Mouse (Mus musculus): ENCODE data around the gene Dxo. TPM values are rescaled to one million over a fixed set of nuclear protein-coding genes. Genes with fewer than 3 reads are reported as not detected.

The Dxo gene
- polyA plus RNA-seq, 1 experiment from 2014 or later: 62.1 TPM

DNA sequence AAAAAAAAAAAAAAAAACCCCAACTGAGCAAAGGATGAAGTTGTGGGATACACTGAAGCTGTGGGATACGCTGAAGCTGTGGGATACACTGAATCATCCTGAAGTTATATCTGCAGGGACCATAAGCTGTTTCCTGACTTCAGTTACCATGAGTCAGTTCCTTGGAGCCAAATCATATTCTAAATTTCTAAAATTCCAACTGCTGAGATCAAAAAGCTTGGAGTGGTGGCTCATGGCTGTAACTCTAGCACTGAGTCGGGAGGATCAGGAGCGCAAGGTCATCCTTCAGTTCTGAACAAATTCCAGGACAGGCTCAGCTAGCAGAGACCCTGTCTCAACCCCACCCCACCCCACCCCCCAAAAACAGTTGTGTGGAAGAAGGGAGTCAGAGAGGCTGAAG lies 48.8 kb downstream of the Dxo start:
- 54% methylated on average over 3 of the region's 3 CpGs for WGBS
- H3K9ac ChIP-seq: no peak overlapping the region
- no peak overlapping the region for H3K4me2 ChIP-seq
- ATAC-seq (ENCODE audit: insufficient number of reproducible peaks, low FRiP score, low TSS enrichment, low read depth): no peak
- H3K4me1 ChIP-seq: peaks cover 5% of the 10 kb centered on the region; the same call in 1 of the 2 replicates
- no peak overlapping the region for H3K4me3 ChIP-seq
- H3K9me3 ChIP-seq: no peaks in the 10 kb centered on the region
- peaks cover 5% of the 10 kb centered on the region for H3K27me3 ChIP-seq
- no peak overlapping the region for H3K27ac ChIP-seq
- H3K36me3 ChIP-seq: no peaks in the 10 kb centered on the region

- WGBS: 87% methylated on average over 5 of the region's 5 CpGs
- ATAC-seq (ENCODE audit: insufficient number of reproducible peaks, low FRiP score, low TSS enrichment, low read depth): no peak
These were observed 51.1 kb downstream of the Dxo start for GRCm38 (mm10) chr17:34887942-34888341.

More at GRCm38 (mm10) chr17:34887942-34888341, 51.1 kb downstream of the Dxo start:
- H3K4me1 ChIP-seq: 0 out of 2 replicates have a peak, but pooled peaks cover 5% of the 10 kb centered on the region
- H3K9ac ChIP-seq: no peak overlapping the region
- no peak overlapping the region for H3K4me3 ChIP-seq
- H3K4me2 ChIP-seq: no peak overlapping the region
- H3K36me3 ChIP-seq: no peaks in the 10 kb centered on the region
- no peaks in the 10 kb centered on the region for H3K9me3 ChIP-seq
- no peak overlapping the region for H3K27ac ChIP-seq
- H3K27me3 ChIP-seq: no peaks in the 10 kb centered on the region

Small RNA genes within 50 kb of the gene (microRNA-seq; reads per million reads assigned to microRNA genes)
- not detected for gene Mir6970
- gene Mir6971: 0.82 reads per million
- not detected for gene Mir6972

Other genes with a start within 250 kb of the Dxo start
- 7.2 and 10.1 TPM in 2 replicates for gene Gpsm3, start 247.2 kb upstream of the Dxo start, polyA plus RNA-seq (2015; fragmentation: Nextera tagmentation; extraction: Ambion mirVana)
- gene Pbx2, start 245.8 kb upstream of the Dxo start, polyA plus RNA-seq (2015; fragmentation: Nextera tagmentation; extraction: Ambion mirVana): 9.6 and 9.8 TPM in 2 replicates
- 2.0 and 2.5 TPM in 2 replicates for gene Ager, start 239.2 kb upstream of the Dxo start, polyA plus RNA-seq (2015; fragmentation: Nextera tagmentation; extraction: Ambion mirVana)
- gene Rnf5, start 233.3 kb upstream of the Dxo start, polyA plus RNA-seq (2015; fragmentation: Nextera tagmentation; extraction: Ambion mirVana): 107 and 111 TPM in 2 replicates
- gene Agpat1, start 232.8 kb upstream of the Dxo start, polyA plus RNA-seq (2015; fragmentation: Nextera tagmentation; extraction: Ambion mirVana): 45.8 and 50.6 TPM in 2 replicates
- 8.3 and 13.4 TPM in 2 replicates for gene Egfl8, start 221.0 kb upstream of the Dxo start, polyA plus RNA-seq (2015; fragmentation: Nextera tagmentation; extraction: Ambion mirVana)
- 26.8 and 29.9 TPM in 2 replicates for gene Ppt2, start 208.5 kb upstream of the Dxo start, polyA plus RNA-seq (2015; fragmentation: Nextera tagmentation; extraction: Ambion mirVana)
- gene Prrt1, start 207.5 kb upstream of the Dxo start, polyA plus RNA-seq (2015; fragmentation: Nextera tagmentation; extraction: Ambion mirVana): 0.46 and 0.60 TPM in 2 replicates
- 15.5 and 17.1 TPM in 2 replicates for gene Fkbpl, start 192.3 kb upstream of the Dxo start, polyA plus RNA-seq (2015; fragmentation: Nextera tagmentation; extraction: Ambion mirVana)
- gene Atf6b, start 189.9 kb upstream of the Dxo start, polyA plus RNA-seq (2015; fragmentation: Nextera tagmentation; extraction: Ambion mirVana): 85.4 and 88.3 TPM in 2 replicates
- gene Tnxb, start 166.5 kb upstream of the Dxo start, polyA plus RNA-seq (2015; fragmentation: Nextera tagmentation; extraction: Ambion mirVana): 1.9 and 4.2 TPM in 2 replicates
- gene C4b, start 93.1 kb upstream of the Dxo start, polyA plus RNA-seq (2015; fragmentation: Nextera tagmentation; extraction: Ambion mirVana): 1.5 and 3.3 TPM in 2 replicates
- 0.12 and 0.25 TPM in 2 replicates for gene Cyp21a1, start 32.5 kb upstream of the Dxo start, polyA plus RNA-seq (2015; fragmentation: Nextera tagmentation; extraction: Ambion mirVana)
- gene Stk19, start 74 bp upstream of the Dxo start, polyA plus RNA-seq (2015; fragmentation: Nextera tagmentation; extraction: Ambion mirVana): 26.1 and 29.3 TPM in 2 replicates
- 47.2 and 47.4 TPM in 2 replicates for gene Skiv2l, start 13.2 kb downstream of the Dxo start, polyA plus RNA-seq (2015; fragmentation: Nextera tagmentation; extraction: Ambion mirVana)
- 90.1 and 96.4 TPM in 2 replicates for gene Nelfe, start 13.4 kb downstream of the Dxo start, polyA plus RNA-seq (2015; fragmentation: Nextera tagmentation; extraction: Ambion mirVana)
- 2.8 and 3.6 TPM in 2 replicates for gene Cfb, start 25.5 kb downstream of the Dxo start, polyA plus RNA-seq (2015; fragmentation: Nextera tagmentation; extraction: Ambion mirVana)
- 1.7 and 2.8 TPM in 2 replicates for gene Zbtb12, start 42.5 kb downstream of the Dxo start, polyA plus RNA-seq (2015; fragmentation: Nextera tagmentation; extraction: Ambion mirVana)
- gene Gm20547, start 45.0 kb downstream of the Dxo start, polyA plus RNA-seq (2015; fragmentation: Nextera tagmentation; extraction: Ambion mirVana): not detected in 2 replicates
- gene C2, start 61.2 kb downstream of the Dxo start, polyA plus RNA-seq (2015; fragmentation: Nextera tagmentation; extraction: Ambion mirVana): 4.6 and 5.2 TPM in 2 replicates
- gene Ehmt2, start 61.5 kb downstream of the Dxo start, polyA plus RNA-seq (2015; fragmentation: Nextera tagmentation; extraction: Ambion mirVana): 64.6 and 78.1 TPM in 2 replicates
- gene Slc44a4, start 77.4 kb downstream of the Dxo start, polyA plus RNA-seq (2015; fragmentation: Nextera tagmentation; extraction: Ambion mirVana): 0.17 TPM in 1 of 2 replicates, not detected in the other
- gene Neu1, start 94.2 kb downstream of the Dxo start, polyA plus RNA-seq (2015; fragmentation: Nextera tagmentation; extraction: Ambion mirVana): 20.1 and 20.5 TPM in 2 replicates
- 3.3 and 3.6 TPM in 2 replicates for gene Hspa1b, start 122.2 kb downstream of the Dxo start, polyA plus RNA-seq (2015; fragmentation: Nextera tagmentation; extraction: Ambion mirVana)
- gene Gm20481, start 132.9 kb downstream of the Dxo start, polyA plus RNA-seq (2015; fragmentation: Nextera tagmentation; extraction: Ambion mirVana): not detected in 2 replicates
- gene Hspa1a, start 135.1 kb downstream of the Dxo start, polyA plus RNA-seq (2015; fragmentation: Nextera tagmentation; extraction: Ambion mirVana): 31.7 and 32.0 TPM in 2 replicates
- 0.46 and 0.65 TPM in 2 replicates for gene Hspa1l, start 135.7 kb downstream of the Dxo start, polyA plus RNA-seq (2015; fragmentation: Nextera tagmentation; extraction: Ambion mirVana)
- 143 and 159 TPM in 2 replicates for gene Lsm2, start 144.8 kb downstream of the Dxo start, polyA plus RNA-seq (2015; fragmentation: Nextera tagmentation; extraction: Ambion mirVana)
- 94.4 and 95.1 TPM in 2 replicates for gene Vars, start 164.0 kb downstream of the Dxo start, polyA plus RNA-seq (2015; fragmentation: Nextera tagmentation; extraction: Ambion mirVana)
- gene Vwa7, start 179.6 kb downstream of the Dxo start, polyA plus RNA-seq (2015; fragmentation: Nextera tagmentation; extraction: Ambion mirVana): 0.18 and 0.20 TPM in 2 replicates
- gene Sapcd1, start 191.0 kb downstream of the Dxo start, polyA plus RNA-seq (2015; fragmentation: Nextera tagmentation; extraction: Ambion mirVana): 8.9 and 9.4 TPM in 2 replicates
- gene Msh5, start 209.7 kb downstream of the Dxo start, polyA plus RNA-seq (2015; fragmentation: Nextera tagmentation; extraction: Ambion mirVana): 3.0 and 3.5 TPM in 2 replicates
- 351 and 363 TPM in 2 replicates for gene Clic1, start 212.9 kb downstream of the Dxo start, polyA plus RNA-seq (2015; fragmentation: Nextera tagmentation; extraction: Ambion mirVana)
- gene Ddah2, start 222.0 kb downstream of the Dxo start, polyA plus RNA-seq (2015; fragmentation: Nextera tagmentation; extraction: Ambion mirVana): 321 and 336 TPM in 2 replicates
- 181 and 203 TPM in 2 replicates for gene Ly6g6c, start 228.4 kb downstream of the Dxo start, polyA plus RNA-seq (2015; fragmentation: Nextera tagmentation; extraction: Ambion mirVana)
- gene Mpig6b, start 229.2 kb downstream of the Dxo start, polyA plus RNA-seq (2015; fragmentation: Nextera tagmentation; extraction: Ambion mirVana): 1.0 and 1.4 TPM in 2 replicates
- gene Ly6g6e, start 239.9 kb downstream of the Dxo start, polyA plus RNA-seq (2015; fragmentation: Nextera tagmentation; extraction: Ambion mirVana): 50.6 and 53.7 TPM in 2 replicates
- gene Ly6g6d, start 241.0 kb downstream of the Dxo start, polyA plus RNA-seq (2015; fragmentation: Nextera tagmentation; extraction: Ambion mirVana): 1.1 and 2.4 TPM in 2 replicates
- 0.13 and 0.20 TPM in 2 replicates for gene Ly6g6f, start 248.6 kb downstream of the Dxo start, polyA plus RNA-seq (2015; fragmentation: Nextera tagmentation; extraction: Ambion mirVana)

All from limb, embryonic 15.5 days (tissue).